Mouse (Mus musculus) limb, embryonic 14.5 days (tissue): ENCODE measurements around the gene Lin54. TPM values are rescaled to one million over a fixed set of nuclear protein-coding genes. Genes with fewer than 3 reads are reported as not detected.

ENCODE experiments used
- ATAC-seq: fragments of 200-750 bp; cut with Nextera tagmentation; 2 replicates; pipeline ENCODE4 v1.8.0; 2017; ENCODE audit warnings: low read depth, moderate number of reproducible peaks, moderate TSS enrichment; ENCODE audit not compliant: low FRiP score
- DNase-seq: peaks from one replicate; pipeline ENCODE4 v3.0.0-alpha.2; 2015; ENCODE audit warnings: low spot score
- H3K27ac ChIP-seq: fragments of 300-500 bp; sonication (generic); replicated peaks from 2 replicates; pipeline ENCODE4 v1.5.1; 2014; ENCODE audit warnings: low read depth, mild to moderate bottlenecking, low read length, moderate library complexity, mixed read lengths
- H3K27me3 ChIP-seq: fragments of 300-500 bp; sonication (generic); 2 replicates; pipeline ENCODE4 v1.6.1; 2014; ENCODE audit warnings: low read length, mixed read lengths; ENCODE audit not compliant: control insufficient read depth, insufficient read depth
- H3K36me3 ChIP-seq: fragments of 300-500 bp; sonication (generic); 2 replicates; pipeline ENCODE4 v1.6.1; 2014; ENCODE audit warnings: mild to moderate bottlenecking, low read length, moderate library complexity, mixed read lengths; ENCODE audit not compliant: control insufficient read depth, insufficient read depth
- H3K4me1 ChIP-seq: fragments of 300-500 bp; sonication (generic); 2 replicates; pipeline ENCODE4 v1.6.1; 2014; ENCODE audit warnings: antibody characterized with exemption, low read length, mixed read lengths; ENCODE audit not compliant: control insufficient read depth, insufficient read depth
- H3K4me2 ChIP-seq: fragments of 300-500 bp; sonication (generic); replicated peaks from 2 replicates; pipeline ENCODE4 v1.6.1; 2014; ENCODE audit warnings: low read depth, mild to moderate bottlenecking, low read length, moderate library complexity; ENCODE audit not compliant: severe bottlenecking
- H3K4me3 ChIP-seq: fragments of 300-500 bp; sonication (generic); replicated peaks from 2 replicates; pipeline ENCODE4 v1.5.1; 2014; ENCODE audit warnings: low read length
- H3K9ac ChIP-seq: fragments of 300-500 bp; sonication (generic); 2 replicates; pipeline ENCODE4 v1.6.1; 2014; ENCODE audit warnings: mild to moderate bottlenecking, low read depth, low read length, moderate library complexity; ENCODE audit not compliant: severe bottlenecking
- H3K9me3 ChIP-seq: fragments of 300-500 bp; sonication (generic); 2 replicates; pipeline ENCODE4 v1.6.1; 2016; ENCODE audit warnings: low read length; ENCODE audit not compliant: control insufficient read depth
- POLR2A ChIP-seq: fragments of 200-500 bp; IDR thresholded peaks from 2 replicates; pipeline ENCODE4 v1.8.0; 2012; ENCODE audit warnings: inconsistent platforms, mild to moderate bottlenecking, moderate library complexity, borderline replicate concordance; ENCODE audit not compliant: insufficient read depth, insufficient read length; ENCODE audit errors: extremely low read depth
- WGBS: fragments of 180-500 bp; shearing (Covaris S2); extraction: QIAGEN DNeasy Blood & Tissue Kit; methylation state at CpG from one replicate; pipeline ENCODE4 v1.1.7; 2014; 5-methylcytosine and 5-hydroxymethylcytosine counted together
- polyA plus RNA-seq, 2 experiments: library from polyadenylated mRNA; depleted of rRNA in 1 of 2; stranded (reverse) in 1 of 2; unstranded in 1 of 2; fragments of >200 nt; fragmentation: Nextera tagmentation in 1 of 2; extraction: Ambion mirVana in 1 of 2; gene quantifications; 2 replicates each; pipeline versions ENCODE4 v1.2.1 to v1.2.3; 2012 to 2014

Lin54 gene
- polyA plus RNA-seq (2012; rRNA removed) (10.4 and 10.6 TPM in 2 replicates), polyA plus RNA-seq (2014; fragmentation: Nextera tagmentation; extraction: Ambion mirVana) (13.4 and 14.1 TPM in 2 replicates)

GRCm38 (mm10) chr5:100500458-100500961 is at the start of gene Lin54:
TSS of gene Lin54 (minus strand) at chr5:100500639.
- peak; percentile 79; the same call in 1 of the 2 replicates for TF ChIP-seq POLR2A
- H3K4me3 ChIP-seq: peak within 1 kb of the TSS; percentile 79
- no peaks in the 10 kb centered on the region for H3K27me3 ChIP-seq
- peak within 1 kb of the TSS; percentile 68; the same call in 1 of the 2 replicates for H3K27ac ChIP-seq
- H3K4me2 ChIP-seq: peak within 1 kb of the TSS; percentile 87
- ATAC-seq: peak; percentile 93
- DNase-seq: peak; percentile 92
- 0% methylated on average over 45 of the region's 60 CpGs for WGBS
- no peaks in the 10 kb centered on the region for H3K9me3 ChIP-seq
- peaks cover 19% of the 10 kb centered on the region for H3K4me1 ChIP-seq
- no peaks in the 10 kb centered on the region for H3K36me3 ChIP-seq
- H3K9ac ChIP-seq: peak within 1 kb of the TSS; percentile 59

- no peak for DNase-seq
- H3K36me3 ChIP-seq: peaks cover 41% of the 10 kb centered on the region
- TF ChIP-seq POLR2A: no peak
- no peaks in the 10 kb centered on the region for H3K4me1 ChIP-seq
- no peak overlapping the region for H3K4me3 ChIP-seq
- WGBS: 88% methylated on average over 1 of the region's 1 CpGs
- no peak overlapping the region for H3K27ac ChIP-seq
- no peak overlapping the region for H3K4me2 ChIP-seq
- H3K9me3 ChIP-seq: no peaks in the 10 kb centered on the region
- ATAC-seq: no peak
- H3K9ac ChIP-seq: no peak overlapping the region
- no peaks in the 10 kb centered on the region for H3K27me3 ChIP-seq
Measured at GRCm38 (mm10) chr5:100550151-100550550, 49.7 kb upstream of the Lin54 start.

DNA sequence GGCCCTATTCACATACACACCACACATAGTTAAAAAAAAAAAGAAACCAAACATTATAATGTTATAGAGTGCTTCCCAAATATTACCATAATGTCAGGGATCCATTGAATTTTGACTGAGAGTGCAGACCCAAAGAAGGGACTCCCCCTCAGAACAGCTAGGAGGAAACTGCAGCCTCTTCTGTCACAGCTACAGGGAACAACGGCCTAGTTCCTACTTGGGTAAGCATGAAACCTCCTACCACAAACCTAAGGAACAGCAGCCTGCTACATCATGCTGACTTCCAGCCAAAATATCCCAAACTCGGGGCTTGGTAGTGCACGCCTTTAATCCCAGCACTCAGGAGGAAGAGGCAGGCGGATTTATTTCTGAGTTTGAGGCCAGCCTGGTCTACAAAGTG is 48.9 kb upstream of the Lin54 start:
- Histone ChIP-seq H3K4me2 (no peak overlapping the region), H3K4me3 (no peak overlapping the region), H3K9ac (no peak overlapping the region), H3K27ac (no peak overlapping the region), H3K4me1 (no peaks in the 10 kb centered on the region), H3K9me3 (no peaks in the 10 kb centered on the region), H3K36me3 (peaks cover 49% of the 10 kb centered on the region), H3K27me3 (no peaks in the 10 kb centered on the region)
- 95% methylated on average over 4 of the region's 4 CpGs for WGBS
- no peak for TF ChIP-seq POLR2A
- ATAC-seq: no peak
- DNase-seq: no peak

DNA sequence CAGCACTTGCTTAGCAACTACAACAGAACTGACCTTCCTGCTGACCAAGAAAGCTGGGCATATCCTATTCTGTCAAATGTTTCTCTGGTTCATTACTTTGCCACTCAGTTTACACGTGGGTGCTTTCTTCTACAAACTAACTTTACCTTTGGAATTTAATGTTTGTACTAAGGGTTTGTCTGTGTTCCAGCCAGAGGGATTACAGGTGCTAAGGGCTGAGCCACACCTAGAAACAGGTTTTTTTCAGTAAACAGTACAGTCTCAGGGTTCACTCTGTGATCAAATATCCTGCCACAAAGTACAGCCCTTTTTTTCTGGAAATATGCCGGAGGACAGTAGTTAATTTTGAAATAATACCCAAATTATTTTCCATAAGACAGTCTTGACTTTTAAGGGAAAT is 47.8 kb upstream of the Lin54 start:
- Histone ChIP-seq H3K4me2 (no peak overlapping the region), H3K4me1 (no peaks in the 10 kb centered on the region), H3K27me3 (no peaks in the 10 kb centered on the region), H3K27ac (no peak overlapping the region), H3K9ac (no peak overlapping the region), H3K36me3 (peaks cover 58% of the 10 kb centered on the region), H3K4me3 (no peak overlapping the region), H3K9me3 (no peaks in the 10 kb centered on the region)
- WGBS: 83% methylated on average over 2 of the region's 2 CpGs
- no peak for TF ChIP-seq POLR2A
- ATAC-seq (no peak), DNase-seq (no peak)

DNA sequence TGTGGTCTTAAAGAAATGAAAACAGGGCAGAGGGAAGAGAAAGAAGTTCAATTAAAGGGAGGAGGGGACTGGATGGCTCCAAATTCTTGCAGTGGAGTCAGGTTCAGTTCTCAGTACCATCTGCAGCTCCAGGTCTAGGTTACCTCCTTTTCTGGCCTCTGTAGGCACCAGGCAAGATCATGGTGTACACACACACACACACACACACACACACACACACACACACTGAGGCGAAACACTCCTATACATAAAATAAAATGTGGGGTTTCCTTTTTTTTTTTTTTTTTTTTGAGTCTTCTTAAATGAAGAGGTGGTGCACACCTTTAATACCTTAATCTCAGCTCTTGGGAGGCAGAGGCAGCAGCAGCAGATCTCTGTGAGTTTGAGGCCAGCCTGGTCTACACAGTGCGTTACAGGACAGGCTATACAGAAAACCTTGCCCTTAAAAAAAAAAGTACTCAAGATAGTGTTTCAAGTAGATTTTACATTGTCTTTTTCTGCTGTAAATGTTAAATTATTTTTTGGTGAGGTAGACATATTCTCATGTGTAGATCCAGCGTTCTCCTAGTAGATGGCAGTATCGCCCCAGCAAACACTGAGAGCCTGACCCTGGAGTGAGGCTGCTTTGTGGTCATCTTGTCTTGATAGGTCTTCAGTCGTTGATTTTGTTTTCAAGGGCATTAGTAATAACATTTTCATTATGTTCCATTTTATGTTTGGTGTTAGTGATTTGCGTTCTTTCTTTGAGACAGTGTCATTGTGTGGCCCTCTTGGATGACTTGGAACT is 46.0 kb upstream of the Lin54 start:
- WGBS: 88% methylated on average over 6 of the region's 6 CpGs
- TF ChIP-seq POLR2A: no peak
- Histone ChIP-seq H3K4me3 (no peak overlapping the region), H3K9me3 (no peaks in the 10 kb centered on the region), H3K36me3 (peaks cover 76% of the 10 kb centered on the region), H3K27me3 (no peaks in the 10 kb centered on the region), H3K27ac (no peak overlapping the region), H3K4me2 (no peak overlapping the region), H3K4me1 (no peaks in the 10 kb centered on the region), H3K9ac (no peak overlapping the region)
- no peak for DNase-seq
- no peak for ATAC-seq
